Mouse (Mus musculus): ENCODE data around the gene Ncoa1. TPM values are rescaled to one million over a fixed set of nuclear protein-coding genes. Genes with fewer than 3 reads are reported as not detected.

The Ncoa1 gene
- polyA plus RNA-seq, 1 experiment = 3.2 TPM

GRCm38 (mm10) chr12:4383061-4383460 lies 93.9 kb downstream of the Ncoa1 start:
- no peak for TF ChIP-seq GATA1 (IDR thresholded peaks at IDR 0.05; ENCODE audit: low read length)

- TF ChIP-seq GATA1 (IDR thresholded peaks at IDR 0.05; ENCODE audit: low read length) = no peak
These were observed 97.6 kb downstream of the Ncoa1 start for GRCm38 (mm10) chr12:4379298-4379957.

- no peak for TF ChIP-seq GATA1 (IDR thresholded peaks at IDR 0.05; ENCODE audit: low read length)
These were observed 100.5 kb downstream of the Ncoa1 start for GRCm38 (mm10) chr12:4376475-4376874.

GRCm38 (mm10) chr12:4374816-4375493 lies 102.0 kb downstream of the Ncoa1 start:
- no peak for TF ChIP-seq GATA1 (IDR thresholded peaks at IDR 0.05; ENCODE audit: low read length)

- no peak for TF ChIP-seq GATA1 (IDR thresholded peaks at IDR 0.05; ENCODE audit: low read length)
These were observed 105.6 kb downstream of the Ncoa1 start for GRCm38 (mm10) chr12:4371406-4371805.

- TF ChIP-seq GATA1 (IDR thresholded peaks at IDR 0.05; ENCODE audit: low read length) = no peak
These were observed 111.0 kb downstream of the Ncoa1 start for GRCm38 (mm10) chr12:4365951-4366350.

GRCm38 (mm10) chr12:4359475-4359874 lies 117.5 kb downstream of the Ncoa1 start:
- TF ChIP-seq GATA1 (IDR thresholded peaks at IDR 0.05; ENCODE audit: low read length) = no peak

GRCm38 (mm10) chr12:4358100-4358499 lies 118.9 kb downstream of the Ncoa1 start:
- TF ChIP-seq GATA1 (IDR thresholded peaks at IDR 0.05; ENCODE audit: low read length) = no peak

GRCm38 (mm10) chr12:4356834-4357445 lies 120.0 kb downstream of the Ncoa1 start:
- no peak for TF ChIP-seq GATA1 (IDR thresholded peaks at IDR 0.05; ENCODE audit: low read length)

- TF ChIP-seq GATA1 (IDR thresholded peaks at IDR 0.05; ENCODE audit: low read length) = no peak
These were observed 121.8 kb downstream of the Ncoa1 start for GRCm38 (mm10) chr12:4355019-4355730.

- TF ChIP-seq GATA1 (IDR thresholded peaks at IDR 0.05; ENCODE audit: low read length) = no peak
These were observed 133.8 kb downstream of the Ncoa1 start for GRCm38 (mm10) chr12:4343216-4343615.

GRCm38 (mm10) chr12:4342087-4342486 lies 134.9 kb downstream of the Ncoa1 start:
- TF ChIP-seq GATA1 (IDR thresholded peaks at IDR 0.05; ENCODE audit: low read length) = no peak

- TF ChIP-seq GATA1 (IDR thresholded peaks at IDR 0.05; ENCODE audit: low read length) = no peak
These were observed 136.6 kb downstream of the Ncoa1 start for GRCm38 (mm10) chr12:4340325-4340924.

- TF ChIP-seq GATA1 (IDR thresholded peaks at IDR 0.05; ENCODE audit: low read length) = no peak
These were observed 153.4 kb downstream of the Ncoa1 start for GRCm38 (mm10) chr12:4323604-4324003.

- TF ChIP-seq GATA1 (IDR thresholded peaks at IDR 0.05; ENCODE audit: low read length) = no peak
These were observed 154.8 kb downstream of the Ncoa1 start for GRCm38 (mm10) chr12:4322227-4322626.

GRCm38 (mm10) chr12:4313824-4314223 lies 163.2 kb downstream of the Ncoa1 start:
- no peak for TF ChIP-seq GATA1 (IDR thresholded peaks at IDR 0.05; ENCODE audit: low read length)
